Mouse (Mus musculus) forebrain, embryonic 10.5 days (tissue): Measurements from ENCODE around the gene Ip6k1. TPM values are rescaled to one million over a fixed set of nuclear protein-coding genes. Genes with fewer than 3 reads are reported as not detected.

Experiments
- microRNA-seq: library from miRNA; unstranded; fragments of <30 nt; microRNA quantifications from one replicate; pipeline ENCODE4, GENCODE M21; 2017
- polyA plus RNA-seq: library from polyadenylated mRNA; unstranded; fragments of >200 nt; fragmentation: Nextera tagmentation; extraction: Ambion mirVana; gene quantifications from 2 replicates; pipeline ENCODE4 v1.2.1, GENCODE M21; 2016

Gene Ip6k1
- polyA plus RNA-seq, 1 experiment from 2014 or later = 50.8 TPM

Small RNA genes within 50 kb of the gene (microRNA-seq; reads per million reads assigned to microRNA genes)
- not detected for gene Mir7088

Other genes starting within 250 kb of the Ip6k1 start
- 185 and 192 TPM in 2 replicates for gene Rbm5, start 231.5 kb upstream of the Ip6k1 start, polyA plus RNA-seq
- gene Rbm6, start 129.3 kb upstream of the Ip6k1 start, polyA plus RNA-seq = 112 and 114 TPM in 2 replicates
- gene Mon1a, start 114.3 kb upstream of the Ip6k1 start, polyA plus RNA-seq = 12.2 and 12.5 TPM in 2 replicates
- gene Mst1r, start 95.6 kb upstream of the Ip6k1 start, polyA plus RNA-seq = 0.49 and 0.60 TPM in 2 replicates
- gene Actl11, start 74.0 kb upstream of the Ip6k1 start, polyA plus RNA-seq = not detected in 2 replicates
- 17.5 and 18.6 TPM in 2 replicates for gene Camkv, start 66.8 kb upstream of the Ip6k1 start, polyA plus RNA-seq
- 40.8 and 46.3 TPM in 2 replicates for gene Traip, start 52.4 kb upstream of the Ip6k1 start, polyA plus RNA-seq
- 6.8 and 10.0 TPM in 2 replicates for gene Uba7, start 27.0 kb upstream of the Ip6k1 start, polyA plus RNA-seq
- 0.92 and 1.4 TPM in 2 replicates for gene Gm20661, start 19.4 kb upstream of the Ip6k1 start, polyA plus RNA-seq
- gene Inka1, start 16.6 kb upstream of the Ip6k1 start, polyA plus RNA-seq = 35.0 TPM in 2 replicates
- 1.7 and 2.7 TPM in 2 replicates for gene Cdhr4, start 10.0 kb upstream of the Ip6k1 start, polyA plus RNA-seq
- not detected in 2 replicates for gene Gm20662, start 6.2 kb upstream of the Ip6k1 start, polyA plus RNA-seq
- 25.5 and 27.9 TPM in 2 replicates for gene Gmppb, start 46.7 kb downstream of the Ip6k1 start, polyA plus RNA-seq
- 2.3 and 3.4 TPM in 2 replicates for gene Amigo3, start 50.7 kb downstream of the Ip6k1 start, polyA plus RNA-seq
- 0.73 and 0.81 TPM in 2 replicates for gene Mst1, start 77.9 kb downstream of the Ip6k1 start, polyA plus RNA-seq
- gene Rnf123, start 80.8 kb downstream of the Ip6k1 start, polyA plus RNA-seq = 32.8 and 36.2 TPM in 2 replicates
- gene Apeh, start 92.1 kb downstream of the Ip6k1 start, polyA plus RNA-seq = 74.1 and 79.4 TPM in 2 replicates
- gene Bsn, start 187.9 kb downstream of the Ip6k1 start, polyA plus RNA-seq = 0.82 and 1.2 TPM in 2 replicates